Mouse (Mus musculus): ENCODE measurements around the gene Mark4.

Mark4 gene

DNA sequence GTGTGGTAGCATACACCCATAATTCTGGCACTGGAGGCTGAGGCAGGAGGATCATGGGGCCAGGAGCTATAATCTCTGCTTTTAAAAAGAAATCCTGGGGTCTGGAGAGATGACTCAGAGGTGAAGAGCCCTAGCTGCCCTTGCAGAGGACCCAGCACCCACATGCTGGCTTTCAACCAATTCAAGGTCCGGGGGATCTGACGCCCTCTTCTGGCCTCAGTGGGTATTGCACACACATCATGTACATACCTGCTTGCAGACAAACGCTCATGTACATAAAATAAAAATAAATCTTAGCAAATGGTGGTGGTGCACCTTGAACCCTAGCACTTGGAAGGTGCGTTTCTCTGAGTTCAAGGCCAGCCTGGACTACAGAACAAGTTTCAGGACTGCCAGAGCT, 57.7 kb downstream of the Mark4 start:
- POLR2A ChIA-PET, result no interaction called here
- CTCF ChIA-PET, result interaction anchor here in 1 of 4 experiments (0.6 to 1.7 kb wide), 2 partner anchors 22 to 77 kb away, joined by 4 to 6 read pairs; no protein-coding TSS in a partner anchor

DNA sequence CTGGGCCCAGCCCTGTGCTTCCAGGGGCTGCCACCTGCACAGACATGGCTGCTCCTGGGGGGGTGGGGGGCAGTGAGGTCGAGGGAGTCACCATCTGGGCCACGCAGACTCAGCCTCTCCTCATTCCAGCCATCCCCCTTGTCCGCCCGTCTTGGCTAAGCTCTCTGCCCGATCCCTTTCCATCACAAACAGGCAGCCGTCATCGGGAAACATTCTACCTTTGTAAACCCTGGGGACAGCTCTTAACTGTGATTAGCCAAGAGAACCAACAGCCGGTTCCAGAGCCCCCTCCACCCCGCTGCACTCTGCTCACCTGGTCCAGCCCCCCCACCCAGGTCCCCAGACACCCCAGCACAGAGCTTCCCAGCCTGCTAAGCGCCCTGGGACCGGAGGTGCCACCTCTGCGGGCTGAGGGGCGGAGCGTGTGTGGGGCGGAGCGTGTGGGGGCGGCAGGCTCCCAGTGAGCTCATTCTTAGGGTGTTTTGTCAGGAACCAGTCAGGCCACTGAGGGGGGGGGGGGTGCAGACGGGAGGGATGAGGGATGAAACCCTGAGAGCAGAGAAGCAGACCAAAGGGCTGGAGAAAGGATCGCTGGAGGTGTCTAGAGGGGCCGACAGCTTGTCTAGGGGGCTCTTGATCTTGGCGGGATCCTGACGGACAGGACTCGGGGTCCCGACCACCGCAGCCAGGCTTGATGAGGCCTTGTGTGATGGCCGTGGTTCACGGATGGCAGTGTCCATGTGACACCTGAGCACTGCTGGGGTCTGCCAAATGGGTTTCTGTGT, 58.9 kb downstream of the Mark4 start:
- ChIA-PET POLR2A (interaction anchor here in 3 of 4 experiments (0.6 to 1.6 kb wide), 49 partner anchors 8 to 316 kb away, joined by 3 to 15 read pairs (median 3); partner anchors contain the start of genes Cd3eap (in 2 of the 3), Ppp1r13l (in 2 of the 3), Ercc1 (in 1 of the 3) and Fosb (in 1 of the 3)), CTCF (interaction anchor here (0.5 to 1.7 kb wide), 63 partner anchors 18 to 556 kb away, joined by 3 to 14 read pairs (median 4); partner anchors contain the start of genes Nkpd1 (in 2 of the 4), Ppp1r13l (in 2 of the 4), Clasrp (in 1 of the 4) and Clptm1 (in 1 of the 4))

DNA sequence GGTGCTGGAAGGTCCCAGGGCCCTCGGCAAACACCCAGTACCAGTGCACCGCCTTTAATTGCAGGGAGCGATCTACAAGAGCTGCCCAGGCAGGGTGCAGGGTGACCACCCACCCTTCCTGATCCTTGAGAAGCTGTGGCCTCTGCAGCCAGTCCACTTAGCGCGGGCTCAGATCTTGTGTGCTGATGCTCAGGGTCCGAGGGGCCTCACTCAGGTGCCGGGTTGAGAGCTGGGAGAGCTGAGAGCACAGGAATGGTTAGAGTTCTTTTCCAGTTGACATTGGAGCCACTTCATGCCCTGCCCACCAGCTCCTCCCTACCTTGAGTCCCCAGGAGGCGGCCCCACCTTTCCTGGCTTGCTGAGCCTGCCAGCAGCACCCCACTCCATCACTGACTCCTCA, 64.1 kb downstream of the Mark4 start:
- ChIA-PET CTCF (interaction anchor here in 3 of 4 experiments (0.5 to 1.3 kb wide), 10 partner anchors 12 to 196 kb away, joined by 3 to 7 read pairs (median 4); no protein-coding TSS in a partner anchor), POLR2A (interaction anchor here in 3 of 4 experiments (0.6 to 1.5 kb wide), 9 partner anchors 10 to 234 kb away, joined by 3 to 6 read pairs (median 3); partner anchors contain the start of gene Relb (in 1 of the 3))

- POLR2A ChIA-PET, result interaction anchor here in 2 of 4 experiments (0.8 to 2.3 kb wide), 4 partner anchors 11 to 28 kb away, joined by 3 to 8 read pairs (median 4); no protein-coding TSS in a partner anchor
- CTCF ChIA-PET, result interaction anchor here in 1 of 4 experiments (0.6 to 1.0 kb wide), 2 partner anchors 25 to 201 kb away, joined by 3 to 6 read pairs; no protein-coding TSS in a partner anchor
These were observed 69.8 kb downstream of the Mark4 start for GRCm38 (mm10) chr7:19388699-19389413.

- CTCF ChIA-PET, result no interaction called here
- POLR2A ChIA-PET, result interaction anchor here in 1 of 4 experiments (0.9 to 1.7 kb wide), 3 partner anchors 11 to 163 kb away, joined by 3 to 5 read pairs (median 3); no protein-coding TSS in a partner anchor
These were observed 74.9 kb downstream of the Mark4 start for GRCm38 (mm10) chr7:19383708-19384107.

DNA sequence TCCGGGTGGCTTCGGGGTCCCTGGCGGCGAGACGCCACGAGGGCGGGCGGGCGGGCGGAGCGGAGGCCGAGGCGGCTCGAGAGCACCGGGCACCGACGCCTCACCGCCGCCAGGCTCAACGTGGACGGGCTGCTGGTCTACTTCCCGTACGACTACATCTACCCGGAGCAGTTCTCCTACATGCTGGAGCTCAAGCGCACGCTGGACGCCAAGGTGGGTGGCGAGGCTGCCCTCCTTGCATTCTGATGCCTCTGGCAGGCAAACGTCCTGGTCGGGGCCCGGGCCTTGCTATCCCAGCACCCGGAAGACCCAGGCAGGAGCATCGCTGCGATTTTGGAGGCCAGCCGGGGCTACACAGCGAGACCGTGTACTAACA, 76.5 kb downstream of the Mark4 start:
- ChIA-PET POLR2A (interaction anchor here in 1 of 4 experiments (1.2 to 1.4 kb wide), 2 partner anchors 11 to 17 kb away, joined by 3 read pairs; no protein-coding TSS in a partner anchor), CTCF (no interaction called here)

- ChIA-PET CTCF (interaction anchor here in 2 of 4 experiments (0.6 to 1.1 kb wide), 2 partner anchors 18 kb away, joined by 3 to 10 read pairs; no protein-coding TSS in a partner anchor), POLR2A (interaction anchor here in 3 of 4 experiments (0.6 to 2.9 kb wide), 5 partner anchors 9 to 122 kb away, joined by 3 to 8 read pairs (median 4); no protein-coding TSS in a partner anchor)
These were observed 77.0 kb downstream of the Mark4 start, which contains the start of gene Ercc2 for GRCm38 (mm10) chr7:19381377-19382165. Gene Ercc2, plus strand, starts transcription at chr7:19382010.

DNA sequence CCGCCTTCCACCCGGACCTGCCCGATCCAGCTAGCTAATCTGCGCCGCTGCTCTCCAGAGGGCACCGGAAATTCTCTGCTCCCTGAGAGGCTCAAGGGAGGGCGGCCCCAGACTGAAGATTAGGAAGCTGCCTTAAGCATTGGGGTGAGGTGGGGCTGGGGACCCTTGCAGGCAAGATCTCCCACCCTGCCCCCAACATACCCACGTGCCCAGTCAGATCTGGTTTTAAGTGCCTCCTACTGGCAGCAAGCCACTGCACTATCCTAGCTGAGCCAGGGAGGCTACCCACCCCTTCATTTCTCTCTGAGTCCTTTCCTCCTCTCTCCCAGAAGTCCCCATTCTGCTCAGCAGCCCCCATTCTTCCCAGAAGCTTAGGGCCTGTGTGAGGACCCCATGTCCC, 80.6 kb downstream of the Mark4 start:
- ChIA-PET CTCF (interaction anchor here in 3 of 4 experiments (0.6 to 1.5 kb wide), 5 partner anchors 10 to 214 kb away, joined by 3 to 4 read pairs (median 3); no protein-coding TSS in a partner anchor), POLR2A (interaction anchor here in 3 of 4 experiments (0.8 to 2.6 kb wide), 14 partner anchors 10 to 321 kb away, joined by 3 to 9 read pairs (median 3); partner anchors contain the start of genes Cd3eap (in 2 of the 3), Ppp1r13l (in 2 of the 3) and Apoe (in 1 of the 3))

DNA sequence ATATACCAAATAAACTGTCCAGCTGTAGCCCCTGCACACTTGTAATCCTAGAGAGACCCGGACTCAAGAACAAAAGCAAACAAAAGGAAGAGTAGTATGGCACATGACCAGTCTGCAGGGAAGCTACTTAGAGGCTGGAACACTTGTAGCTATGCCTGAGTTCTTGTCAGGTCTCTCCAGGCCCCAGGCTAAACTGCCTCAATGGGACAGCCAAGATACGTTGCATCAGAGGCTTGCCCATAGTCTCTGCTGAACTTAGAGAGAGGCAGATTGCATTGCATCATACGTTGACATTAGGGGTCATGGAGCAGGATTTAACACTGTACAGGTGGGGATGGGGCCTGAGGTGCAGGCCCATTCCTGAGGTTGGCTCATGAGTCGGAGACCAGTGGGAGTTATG, 82.6 kb downstream of the Mark4 start:
- ChIA-PET CTCF (interaction anchor here in 1 of 4 experiments (1.5 to 3.1 kb wide), 2 partner anchors 12 to 66 kb away, joined by 4 to 9 read pairs; partner anchors contain the start of gene Fosb), POLR2A (interaction anchor here in 1 of 4 experiments (0.9 kb wide), 1 partner anchor 51 kb away, joined by 3 read pairs; no protein-coding TSS in a partner anchor)

- ChIA-PET CTCF (interaction anchor here in 1 of 4 experiments (1.5 to 3.1 kb wide), 2 partner anchors 12 to 66 kb away, joined by 4 to 9 read pairs; partner anchors contain the start of gene Fosb), POLR2A (interaction anchor here in 2 of 4 experiments (0.7 to 1.1 kb wide), 2 partner anchors 12 to 138 kb away, joined by 4 read pairs; no protein-coding TSS in a partner anchor)
These were observed 83.3 kb downstream of the Mark4 start for GRCm38 (mm10) chr7:19375368-19375767.
